In genomic region chr4:120667555-120667954, GRCm38 (mm10) we compare ENCODE assay signal across 8 mouse cellular contexts. TPM values are rescaled to one million over a fixed set of nuclear protein-coding genes. Genes with fewer than 3 reads are reported as not detected.
A peak's percentile ranks its signal among the peaks of the same experiment; 100 is the strongest.
DNase-seq lines count a peak whose midpoint lies in the region; ATAC-seq and TF ChIP-seq lines count a peak whose summit lies in the region.

No protein-coding gene starts in this region.

- H3K27me3 ChIP-seq in lung, embryonic 14.5 days (ENCODE audit: insufficient read depth, low read length), result peaks cover 27% of the 10 kb centered on the region
- no peaks in the 10 kb centered on the region; the same call in 1 of the 2 replicates for H3K27me3 ChIP-seq in erythroblast, embryonic 14.5 days (ENCODE audit: control insufficient read depth)
- H3K27me3 ChIP-seq in limb, embryonic 11.5 days (ENCODE audit: control insufficient read depth, insufficient read depth, low read length), result peaks cover 30% of the 10 kb centered on the region

- no peak for TF ChIP-seq CTCF in lung, embryonic 14.5 days (IDR thresholded peaks at IDR 0.05; ENCODE audit: low read depth)
- TF ChIP-seq CTCF in olfactory bulb, adult 2 months (IDR thresholded peaks at IDR 0.05; ENCODE audit: insufficient read depth, low read depth, low read length), result no peak

- 18% methylated on average over 10 of the region's 10 CpGs for WGBS in lung, embryonic 14.5 days
- WGBS in limb, embryonic 11.5 days, result 9% methylated on average over 10 of the region's 10 CpGs
- 61% methylated on average over 10 of the region's 10 CpGs for WGBS in olfactory bulb, adult 2 months

- peak overlapping the region; percentile 58 for H3K9ac ChIP-seq in lung, embryonic 14.5 days
- no peak overlapping the region for H3K9ac ChIP-seq in limb, embryonic 11.5 days (ENCODE audit: low read length)

- H3K4me2 ChIP-seq in lung, embryonic 14.5 days, result peak overlapping the region; percentile 99
- peak overlapping the region; percentile 100 for H3K4me2 ChIP-seq in limb, embryonic 11.5 days (ENCODE audit: low read depth, severe bottlenecking)

- no peak for DNase-seq in lung, embryonic 14.5 days
- DNase-seq in lung, postnatal 25 days (ENCODE audit: low spot score), result no peak
- DNase-seq in limb, embryonic 11.5 days (ENCODE audit: low spot score), result no peak
- DNase-seq in adipocyte (ENCODE audit: low spot score), result no peak
- no peak for DNase-seq in cerebellum, adult 11 months
- DNase-seq in gastrocnemius, postnatal 25 days, result no peak

- peak overlapping the region; percentile 55 for H3K4me3 ChIP-seq in lung, embryonic 14.5 days (ENCODE audit: low read depth, low read length)
- peak overlapping the region; percentile 98 for H3K4me3 ChIP-seq in erythroblast, embryonic 14.5 days (replicated peaks)
- peak overlapping the region; percentile 53 for H3K4me3 ChIP-seq in limb, embryonic 11.5 days (ENCODE audit: low read depth, low read length)
- peak overlapping the region; percentile 55 for H3K4me3 ChIP-seq in olfactory bulb, adult 2 months (ENCODE audit: insufficient read depth, low read depth, low read length)

- H3K9me3 ChIP-seq in lung, embryonic 14.5 days (ENCODE audit: low read depth, low read length), result no peaks in the 10 kb centered on the region
- H3K9me3 ChIP-seq in erythroblast, embryonic 14.5 days (ENCODE audit: control insufficient read depth, low read length), result peaks cover 8% of the 10 kb centered on the region; the same call in 1 of the 2 replicates
- no peaks in the 10 kb centered on the region for H3K9me3 ChIP-seq in limb, embryonic 11.5 days (ENCODE audit: control insufficient read depth, low read length)

- no peaks in the 10 kb centered on the region for H3K4me1 ChIP-seq in lung, embryonic 14.5 days (ENCODE audit: insufficient read depth)
- peaks cover 83% of the 10 kb centered on the region for H3K4me1 ChIP-seq in erythroblast, embryonic 14.5 days (ENCODE audit: control insufficient read depth)
- H3K4me1 ChIP-seq in limb, embryonic 11.5 days (ENCODE audit: control insufficient read depth, insufficient read depth, low read length), result peaks cover 12% of the 10 kb centered on the region
- peaks cover 15% of the 10 kb centered on the region; the same call in 1 of the 2 replicates for H3K4me1 ChIP-seq in olfactory bulb, adult 2 months (ENCODE audit: control insufficient read depth, insufficient read depth, low read length)

- ATAC-seq in lung, embryonic 14.5 days (ENCODE audit: insufficient read depth), result no peak
- ATAC-seq in limb, embryonic 11.5 days (ENCODE audit: insufficient number of reproducible peaks, low FRiP score, low TSS enrichment, low read depth), result no peak

- H3K27ac ChIP-seq in lung, embryonic 14.5 days (ENCODE audit: low read depth), result no peak overlapping the region
- H3K27ac ChIP-seq in limb, embryonic 11.5 days (replicated peaks; ENCODE audit: low read depth, low read length), result no peak overlapping the region
- H3K27ac ChIP-seq in olfactory bulb, adult 2 months (ENCODE audit: insufficient read depth, low read depth, low read length), result no peak overlapping the region

- H3K36me3 ChIP-seq in lung, embryonic 14.5 days (ENCODE audit: insufficient read depth), result no peaks in the 10 kb centered on the region
- H3K36me3 ChIP-seq in erythroblast, embryonic 14.5 days (ENCODE audit: control insufficient read depth), result peaks cover 36% of the 10 kb centered on the region
- H3K36me3 ChIP-seq in limb, embryonic 11.5 days (ENCODE audit: control insufficient read depth, insufficient read depth, low read length), result no peaks in the 10 kb centered on the region

- no peak for TF ChIP-seq POLR2A in olfactory bulb, adult 2 months (IDR thresholded peaks at IDR 0.05; ENCODE audit: insufficient read depth, low read depth, low read length)

RNA-seq across cellular contexts. Expression of gene Cited4, which starts 1.2 kb away (rescaled TPM):
- polyA plus RNA-seq in lung, embryonic 14.5 days (2014; fragmentation: Nextera tagmentation; extraction: Ambion mirVana), result 1.6 and 2.3 TPM in 2 replicates
- 171 and 228 TPM in 2 replicates for polyA plus RNA-seq in erythroblast, embryonic 14.5 days (2012)
- polyA plus RNA-seq in limb, embryonic 11.5 days (2014; fragmentation: Nextera tagmentation; extraction: Ambion mirVana), result 5.9 and 7.3 TPM in 2 replicates
- not detected in 2 replicates for polyA plus RNA-seq in olfactory bulb, adult 2 months (2012; ENCODE audit: insufficient read depth, insufficient read length, low replicate concordance, missing spikeins)
- 10 to 100 TPM; 15.0 to 32.1 TPM for total RNA-seq in gastrocnemius, postnatal 25 days (2021)

Comparison
In these comparisons a context has a peak if more than half of its experiments do, and no peak if none do; other contexts are left out.
1. RNA of gene Cited4, which starts 1.2 kb away (polyA plus RNA-seq): 171 to 228 TPM in erythroblast, embryonic 14.5 days; 5.9 to 7.3 TPM in limb, embryonic 11.5 days, 1.6 to 2.3 TPM in lung, embryonic 14.5 days and not detected in olfactory bulb, adult 2 months; every median in the first group is over 10 times any median in the second.
2. Peak in every context shown above with its lines, with median percentiles within 50 percentile points of each other: H3K4me3 ChIP-seq.